Mouse (Mus musculus) hindbrain, embryonic 10.5 days (tissue): ENCODE results near the gene Rhou. TPM values are rescaled to one million over a fixed set of nuclear protein-coding genes. Genes with fewer than 3 reads are reported as not detected.

Experiments used
- DNase-seq: peaks from one replicate; pipeline ENCODE4 v3.0.0-alpha.2; 2017; ENCODE audit warnings: low spot score
- H3K27ac ChIP-seq: fragments of 300-500 bp; sonication (generic); 2 replicates; pipeline ENCODE4 v1.5.1; 2016; ENCODE audit warnings: mild to moderate bottlenecking, moderate library complexity
- H3K27me3 ChIP-seq: fragments of 300-500 bp; sonication (generic); 2 replicates; pipeline ENCODE4 v1.6.1; 2016; ENCODE audit warnings: mild to moderate bottlenecking; ENCODE audit not compliant: poor library complexity, insufficient read depth, severe bottlenecking
- H3K36me3 ChIP-seq: fragments of 300-500 bp; sonication (generic); 2 replicates; pipeline ENCODE4 v1.6.1; 2016; ENCODE audit warnings: mild to moderate bottlenecking, moderate library complexity
- H3K4me1 ChIP-seq: fragments of 300-500 bp; sonication (generic); replicated peaks from 2 replicates; pipeline ENCODE4 v1.6.1; 2016; ENCODE audit warnings: mild to moderate bottlenecking
- H3K4me3 ChIP-seq: fragments of 300-500 bp; sonication (generic); 2 replicates; pipeline ENCODE4 v1.5.1; 2016; ENCODE audit warnings: mild to moderate bottlenecking, moderate library complexity
- H3K9me3 ChIP-seq: fragments of 300-500 bp; sonication (generic); 2 replicates; pipeline ENCODE4 v1.6.1; 2016; ENCODE audit warnings: mild to moderate bottlenecking, moderate library complexity
- WGBS: fragments of 180-500 bp; shearing (Covaris S2); methylation state at CpG from one replicate; pipeline ENCODE4 v1.1.7; 2016; 5-methylcytosine and 5-hydroxymethylcytosine counted together
- polyA plus RNA-seq: library from polyadenylated mRNA; unstranded; fragments of >200 nt; fragmentation: Nextera tagmentation; extraction: Ambion mirVana; gene quantifications from 2 replicates; pipeline ENCODE4 v1.2.1, GENCODE M21; 2016

The Rhou gene
- polyA plus RNA-seq, 1 experiment from 2014 or later = 7.5 TPM

DNA sequence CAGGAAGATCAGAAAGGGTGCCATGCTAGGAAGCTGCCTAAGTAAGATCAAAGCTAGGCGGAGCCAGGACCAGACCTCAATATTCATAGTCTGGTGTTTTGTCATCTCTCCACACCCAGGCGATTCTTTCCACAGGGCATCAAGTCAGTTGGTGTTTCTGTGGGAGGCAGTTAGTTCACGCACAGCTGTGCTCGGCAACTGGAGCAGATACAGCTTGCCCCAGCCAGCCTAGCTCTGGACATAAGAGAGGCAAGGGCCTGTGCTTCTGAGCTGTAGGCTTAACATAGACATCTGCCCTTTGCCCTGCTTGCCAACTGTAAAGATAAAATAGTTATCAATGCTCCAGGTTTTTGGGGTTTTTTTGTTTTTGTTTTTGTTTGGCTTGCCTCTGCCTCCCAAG lies 21.5 kb upstream of the Rhou start:
- Histone ChIP-seq H3K9me3 (no peaks in the 10 kb centered on the region), H3K27ac (no peak overlapping the region), H3K4me1 (peaks cover 16% of the 10 kb centered on the region), H3K4me3 (no peak overlapping the region), H3K27me3 (peaks cover 44% of the 10 kb centered on the region), H3K36me3 (no peaks in the 10 kb centered on the region)
- DNase-seq = no peak
- WGBS = 81% methylated on average over 4 of the region's 4 CpGs

DNA sequence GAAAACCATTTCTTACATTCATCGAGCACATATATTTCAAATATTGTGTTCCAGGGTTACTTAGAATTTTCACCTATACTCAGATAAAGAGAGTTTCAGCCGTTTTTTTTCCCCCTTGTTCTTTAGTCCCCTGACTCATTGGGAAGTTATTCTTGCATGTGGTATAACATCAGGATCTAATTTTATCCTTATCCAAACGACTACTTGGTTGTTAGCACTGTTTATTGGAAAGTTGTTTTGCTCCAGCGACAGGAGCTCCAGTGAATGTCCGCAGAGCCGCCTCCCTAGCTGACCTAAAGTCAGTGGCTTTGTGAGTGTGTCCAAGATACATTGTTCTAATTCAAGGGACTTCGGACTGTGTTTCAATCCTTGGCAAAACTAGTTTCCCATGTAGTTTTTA lies 19.9 kb upstream of the Rhou start:
- H3K27ac ChIP-seq = no peak overlapping the region
- H3K4me1 ChIP-seq = peaks cover 9% of the 10 kb centered on the region
- WGBS = 74% methylated on average over 7 of the region's 7 CpGs
- no peaks in the 10 kb centered on the region for H3K36me3 ChIP-seq
- DNase-seq = no peak
- peaks cover 30% of the 10 kb centered on the region for H3K27me3 ChIP-seq
- H3K4me3 ChIP-seq = no peak overlapping the region
- H3K9me3 ChIP-seq = no peaks in the 10 kb centered on the region

DNA sequence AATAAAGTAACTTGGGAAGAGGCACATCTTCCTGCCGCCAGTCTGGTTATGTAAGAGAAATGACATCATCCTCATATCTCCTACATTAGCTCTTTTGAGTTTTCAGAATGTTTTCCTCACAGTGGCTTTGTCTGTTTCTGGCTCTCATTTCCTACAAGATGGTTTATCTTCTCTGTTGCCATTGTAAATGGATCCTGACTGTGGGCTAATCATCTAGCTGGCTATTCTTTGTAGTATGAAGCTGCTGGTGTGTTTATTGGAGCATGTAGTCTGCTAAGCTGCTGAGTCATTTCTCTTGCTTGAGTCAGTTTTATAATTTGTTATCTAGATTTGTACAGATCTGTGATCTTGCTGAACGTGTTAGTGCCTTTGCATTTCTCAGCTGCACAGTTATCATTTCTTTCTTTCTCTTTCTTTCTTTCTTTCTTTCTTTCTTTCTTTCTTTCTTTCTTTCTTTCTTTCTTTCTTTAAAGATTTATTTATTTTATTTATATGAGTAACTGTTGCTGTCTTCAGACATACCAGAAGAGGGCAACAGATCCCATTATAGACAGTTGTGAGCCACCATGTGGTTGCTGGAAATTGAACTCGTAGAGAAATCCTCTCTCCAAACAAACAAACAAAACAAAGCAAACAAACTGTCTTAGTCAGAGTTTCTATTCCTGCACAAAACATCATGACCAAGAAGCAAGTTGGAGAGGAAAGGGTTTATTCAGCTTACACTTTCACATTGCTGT lies 19.2 kb upstream of the Rhou start:
- no peaks in the 10 kb centered on the region for H3K36me3 ChIP-seq
- no peak overlapping the region for H3K4me3 ChIP-seq
- 69% methylated on average over 3 of the region's 3 CpGs for WGBS
- H3K9me3 ChIP-seq = no peaks in the 10 kb centered on the region
- DNase-seq = no peak
- H3K27me3 ChIP-seq = peaks cover 24% of the 10 kb centered on the region
- no peak overlapping the region for H3K27ac ChIP-seq
- peaks cover 6% of the 10 kb centered on the region for H3K4me1 ChIP-seq

DNA sequence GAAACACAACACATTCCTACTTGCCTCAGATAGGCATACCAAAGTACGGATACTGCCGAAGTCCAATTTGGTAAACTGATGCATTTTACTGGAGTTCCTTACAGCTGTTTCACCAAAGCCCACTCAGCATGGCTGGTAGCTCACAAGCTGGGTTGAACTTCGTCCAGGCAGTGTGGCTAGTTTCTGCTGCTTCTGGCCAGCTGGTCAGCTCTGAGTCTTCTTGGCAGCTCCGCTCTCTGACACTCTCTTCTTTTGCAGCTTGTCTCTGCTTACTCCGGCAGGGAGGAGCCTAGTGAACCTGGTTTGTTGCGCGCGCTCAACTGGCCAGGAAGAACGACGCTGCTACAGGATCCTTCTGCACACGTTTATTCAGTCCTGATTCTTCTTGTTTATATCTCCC lies 18.1 kb upstream of the Rhou start:
- DNase-seq = no peak
- Histone ChIP-seq H3K36me3 (no peaks in the 10 kb centered on the region), H3K27me3 (peaks cover 13% of the 10 kb centered on the region; the same call in 1 of the 2 replicates), H3K4me1 (peaks cover 2% of the 10 kb centered on the region), H3K9me3 (no peaks in the 10 kb centered on the region), H3K4me3 (no peak overlapping the region), H3K27ac (no peak overlapping the region)
- 82% methylated on average over 11 of the region's 11 CpGs for WGBS

DNA sequence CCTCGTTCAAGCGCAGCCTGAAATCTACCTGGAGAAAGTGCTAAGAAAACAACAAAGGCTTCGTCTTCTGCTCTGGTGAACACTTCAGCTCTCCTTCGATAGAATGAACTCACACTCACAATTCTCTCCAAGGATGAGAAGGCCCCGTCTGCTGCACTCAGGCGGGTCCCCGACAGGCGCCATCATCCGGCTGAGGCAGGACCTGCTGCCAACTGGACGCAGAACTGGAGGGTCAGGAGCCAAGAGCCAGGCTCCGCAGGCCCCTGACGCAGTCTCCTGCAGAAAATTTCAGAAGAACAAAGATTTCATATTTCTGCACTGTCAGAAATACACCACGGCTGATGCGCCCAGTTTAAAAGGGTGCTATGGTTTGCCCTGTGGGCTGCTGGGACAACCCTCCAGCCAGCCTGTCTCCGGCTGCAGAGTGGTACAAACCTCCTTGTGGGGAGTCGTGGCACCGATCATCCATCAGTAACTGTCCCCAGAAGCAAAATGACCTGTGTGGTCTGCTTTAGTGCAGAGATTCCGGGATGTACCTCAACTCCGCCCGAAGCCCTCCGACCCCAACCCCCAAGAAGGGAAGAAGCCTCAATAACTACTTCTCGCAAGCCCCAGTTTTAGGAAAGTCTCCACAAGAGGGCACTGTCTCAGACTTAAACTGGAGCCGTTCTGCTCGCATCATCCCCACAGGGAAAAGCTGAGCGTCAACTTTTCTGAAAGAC lies 10.2 kb upstream of the Rhou start:
- 16% methylated on average over 25 of the region's 25 CpGs for WGBS
- DNase-seq = peak; percentile 68
- H3K4me3 ChIP-seq = peak overlapping the region; percentile 51
- H3K4me1 ChIP-seq = peaks cover 12% of the 10 kb centered on the region
- H3K27ac ChIP-seq = no peak overlapping the region; the same call in 1 of the 2 replicates
- H3K9me3 ChIP-seq = no peaks in the 10 kb centered on the region
- H3K36me3 ChIP-seq = no peaks in the 10 kb centered on the region
- peaks cover 6% of the 10 kb centered on the region; the same call in 1 of the 2 replicates for H3K27me3 ChIP-seq

DNA sequence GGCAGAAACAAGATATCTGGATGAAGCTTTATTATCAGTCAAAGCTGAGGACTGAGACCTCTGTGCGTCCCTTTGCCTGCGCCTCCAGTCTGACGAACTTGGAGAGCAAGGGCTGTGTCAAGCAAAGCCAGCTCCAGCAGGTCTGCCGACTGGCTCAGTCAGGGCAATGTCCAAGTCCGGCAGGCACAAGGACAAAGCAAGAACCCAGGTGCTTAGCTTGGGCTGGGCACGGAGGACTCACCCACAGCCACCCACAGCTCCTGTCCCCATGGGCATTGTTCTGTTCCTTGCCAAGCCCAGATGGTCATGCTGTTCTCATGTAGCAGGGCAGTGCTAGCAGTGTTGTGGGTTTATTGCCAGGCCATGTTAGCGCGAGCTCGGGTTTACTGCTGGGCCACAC lies 8.5 kb upstream of the Rhou start:
- DNase-seq = no peak
- H3K9me3 ChIP-seq = no peaks in the 10 kb centered on the region
- H3K36me3 ChIP-seq = no peaks in the 10 kb centered on the region
- H3K4me3 ChIP-seq = no peak overlapping the region
- peaks cover 6% of the 10 kb centered on the region; the same call in 1 of the 2 replicates for H3K27me3 ChIP-seq
- 75% methylated on average over 9 of the region's 9 CpGs for WGBS
- H3K27ac ChIP-seq = no peak overlapping the region
- H3K4me1 ChIP-seq = peaks cover 14% of the 10 kb centered on the region

DNA sequence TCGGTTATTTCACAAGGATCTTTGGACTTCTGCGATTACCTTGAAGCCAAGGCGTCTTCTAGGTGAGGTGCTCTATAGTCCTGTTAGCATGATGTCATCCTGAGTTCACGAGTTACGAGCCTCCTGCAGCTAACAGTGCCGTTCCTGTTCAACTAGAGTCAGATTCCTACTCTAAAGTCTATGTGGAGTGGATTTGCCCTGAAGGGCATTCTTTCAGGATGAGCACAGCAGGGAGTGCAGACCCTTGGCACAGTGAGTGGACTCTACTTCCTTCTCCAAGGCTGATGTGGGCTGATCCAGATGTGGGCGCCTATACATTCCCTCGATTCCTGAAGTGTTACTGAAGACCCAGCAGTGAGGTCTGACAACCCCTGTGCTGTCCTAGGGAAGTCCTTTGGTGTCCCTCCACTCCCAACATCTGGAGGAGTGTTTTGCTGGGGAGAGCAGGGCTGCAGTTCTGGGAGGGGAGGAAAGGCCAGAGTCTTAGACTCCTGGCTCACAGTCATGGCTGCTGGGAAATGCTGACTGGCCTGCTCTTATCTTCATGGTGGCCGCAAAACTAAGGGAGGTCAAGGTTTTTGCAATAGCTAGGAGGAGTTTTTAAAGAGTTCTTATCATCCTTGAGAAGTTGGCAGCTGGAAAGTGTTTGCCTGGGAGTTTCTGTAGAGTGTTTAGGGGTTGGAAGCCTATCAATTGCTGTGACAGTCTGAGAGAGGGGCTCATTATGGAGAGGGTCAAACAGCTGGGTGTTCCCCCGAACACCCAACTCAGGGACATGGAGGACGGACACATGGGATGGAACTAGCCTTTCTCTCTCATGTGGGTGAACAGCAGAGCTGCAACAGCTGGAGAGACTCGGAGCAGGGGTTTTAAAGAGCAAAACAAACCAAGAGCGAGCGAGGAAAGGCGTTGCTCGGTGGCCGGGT lies 5.2 kb upstream of the Rhou start:
- Histone ChIP-seq H3K4me1 (peaks cover 18% of the 10 kb centered on the region), H3K36me3 (no peaks in the 10 kb centered on the region), H3K9me3 (no peaks in the 10 kb centered on the region), H3K4me3 (no peak overlapping the region), H3K27me3 (no peaks in the 10 kb centered on the region), H3K27ac (no peak overlapping the region)
- no peak for DNase-seq
- 78% methylated on average over 17 of the region's 17 CpGs for WGBS

DNA sequence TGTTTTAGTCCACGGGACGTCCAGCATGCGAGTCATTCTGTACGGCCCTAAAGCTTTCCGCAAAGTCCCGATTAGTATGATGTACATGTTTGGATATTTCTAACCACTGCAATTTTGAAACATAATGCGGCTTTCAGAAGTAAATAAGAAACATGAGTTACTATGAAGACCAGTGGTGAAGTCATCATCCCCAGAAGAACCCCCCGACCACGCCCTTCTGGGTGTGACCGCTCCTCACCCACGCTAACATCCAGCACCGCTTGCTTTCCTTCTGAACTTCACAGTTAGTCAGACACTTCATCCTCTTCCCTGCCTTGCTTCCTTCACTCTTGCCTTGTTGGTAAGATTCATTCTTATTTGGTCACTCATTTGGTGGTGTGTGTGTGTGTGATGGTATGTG lies 4.2 kb upstream of the Rhou start:
- DNase-seq = no peak

DNA sequence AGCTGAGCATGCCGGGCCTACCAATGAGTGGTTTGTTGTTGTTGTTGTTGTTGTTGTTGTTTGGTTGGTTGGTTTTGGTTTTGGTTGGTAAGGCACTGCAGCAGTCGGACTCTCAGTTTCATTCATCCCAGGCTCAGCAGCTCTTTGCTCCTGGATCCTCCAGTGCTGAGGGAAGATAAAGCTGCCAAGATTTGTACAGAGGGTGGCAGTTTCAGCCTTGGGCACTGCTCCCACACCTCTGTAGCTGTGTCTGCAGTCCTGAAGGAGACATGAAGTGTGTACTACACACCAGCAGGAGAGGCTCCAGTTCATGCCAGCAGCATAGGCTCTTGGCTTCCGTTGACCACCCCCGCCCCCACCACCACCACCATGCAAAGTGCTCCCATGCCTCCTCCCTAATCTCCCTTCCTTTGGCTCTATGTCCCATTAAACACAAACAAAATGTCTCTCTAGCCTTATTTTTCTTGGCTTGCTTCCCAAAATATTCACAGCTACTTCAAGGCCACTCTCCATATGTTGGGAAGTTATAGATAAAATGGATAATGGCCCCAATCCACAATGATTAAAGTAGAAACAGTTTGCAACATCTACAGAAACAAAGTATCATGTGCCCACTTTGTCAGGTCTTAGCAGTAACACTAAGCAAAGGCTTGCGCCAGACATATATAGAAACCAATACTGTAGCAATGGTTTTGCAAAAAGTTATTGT lies 2.2 kb upstream of the Rhou start:
- Histone ChIP-seq H3K4me3 (no peak overlapping the region), H3K27ac (no peak overlapping the region), H3K9me3 (no peaks in the 10 kb centered on the region), H3K4me1 (peaks cover 34% of the 10 kb centered on the region), H3K36me3 (peaks cover 7% of the 10 kb centered on the region), H3K27me3 (no peaks in the 10 kb centered on the region)
- no peak for DNase-seq
- WGBS = 92% methylated on average over 5 of the region's 5 CpGs

More for the DNA sequence above, 4.2 kb upstream of the Rhou start:
- Histone ChIP-seq H3K27me3 (no peaks in the 10 kb centered on the region), H3K36me3 (no peaks in the 10 kb centered on the region), H3K9me3 (no peaks in the 10 kb centered on the region), H3K27ac (no peak overlapping the region), H3K4me1 (peaks cover 20% of the 10 kb centered on the region), H3K4me3 (no peak overlapping the region)
- WGBS = 93% methylated on average over 12 of the region's 12 CpGs

DNA sequence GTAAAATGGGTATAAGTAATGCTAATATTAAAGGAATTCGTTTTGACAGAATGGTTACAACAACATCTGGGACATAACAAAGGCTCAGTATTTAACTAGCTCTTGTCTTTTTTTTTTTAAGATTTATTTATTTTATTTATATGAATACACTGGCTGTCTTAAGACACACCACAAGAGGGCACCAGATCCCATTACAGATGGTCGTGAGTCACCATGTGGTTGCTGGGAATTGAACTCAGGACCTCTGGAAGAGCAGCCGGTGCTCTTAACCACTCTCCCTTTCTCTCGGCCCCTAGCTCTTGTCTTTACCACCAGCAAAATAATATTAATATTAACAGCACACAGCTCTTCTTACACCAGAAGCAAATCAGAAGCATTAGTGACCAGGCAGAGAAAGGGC lies 1.1 kb upstream of the Rhou start:
- DNase-seq = no peak
- 58% methylated on average over 4 of the region's 4 CpGs for WGBS
- Histone ChIP-seq H3K4me1 (peaks cover 34% of the 10 kb centered on the region), H3K27me3 (no peaks in the 10 kb centered on the region), H3K27ac (0 out of 2 replicates have a peak overlapping the region, but pooled peaks have one; percentile 98), H3K36me3 (peaks cover 18% of the 10 kb centered on the region), H3K9me3 (no peaks in the 10 kb centered on the region), H3K4me3 (no peak overlapping the region)

DNA sequence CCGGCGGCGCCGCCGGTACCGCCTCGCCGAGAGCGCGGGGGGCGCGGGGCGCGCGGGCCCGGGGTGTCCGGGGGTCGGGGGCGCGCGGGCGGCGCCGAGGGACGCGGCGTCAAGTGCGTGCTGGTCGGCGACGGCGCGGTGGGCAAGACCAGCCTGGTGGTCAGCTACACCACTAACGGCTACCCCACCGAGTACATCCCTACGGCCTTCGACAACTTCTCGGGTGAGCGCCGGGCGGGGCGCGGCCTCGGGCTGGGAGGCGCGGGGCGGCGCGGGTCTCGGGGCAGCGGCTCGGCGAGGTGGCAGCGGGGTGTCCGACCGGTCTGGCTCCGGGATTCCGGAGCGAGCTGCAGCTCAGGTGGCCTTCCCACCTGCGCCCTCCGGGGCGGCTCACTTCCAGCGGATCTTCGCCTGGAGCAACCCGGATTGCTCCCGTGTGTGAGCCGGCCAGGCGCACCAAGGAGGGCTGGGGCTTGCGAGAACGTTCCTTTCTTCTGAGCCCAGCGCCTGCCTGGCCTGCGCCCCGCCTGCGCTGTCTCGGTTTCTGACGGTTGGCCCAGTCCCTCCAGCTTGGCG lies 353 bp downstream of the Rhou start:
- Histone ChIP-seq H3K36me3 (peaks cover 33% of the 10 kb centered on the region), H3K4me3 (peak overlapping the region; percentile 81), H3K27ac (peak overlapping the region; percentile 98), H3K4me1 (peaks cover 28% of the 10 kb centered on the region), H3K27me3 (no peaks in the 10 kb centered on the region), H3K9me3 (no peaks in the 10 kb centered on the region)
- peak; percentile 78 for DNase-seq
- under 1% methylated on average over 77 of the region's 77 CpGs for WGBS

DNA sequence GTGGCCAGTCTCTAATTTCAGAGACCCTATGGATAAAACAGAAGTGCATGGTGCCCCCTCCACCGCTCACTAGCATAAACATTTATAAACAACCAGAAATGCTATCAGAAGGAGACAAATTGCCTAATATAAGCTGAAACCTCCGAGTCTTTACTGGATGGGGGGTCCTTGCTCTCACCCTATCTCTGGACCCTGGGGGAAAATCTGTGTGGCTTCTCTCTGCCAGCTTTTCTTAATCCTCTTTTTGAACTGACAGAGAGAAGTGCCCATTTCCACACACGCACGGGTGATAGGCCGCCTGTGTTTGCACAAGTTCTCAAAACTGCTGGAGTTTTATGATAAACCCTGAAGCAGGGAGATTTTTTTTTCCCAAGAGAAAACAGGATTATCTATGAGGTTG lies 1.0 kb downstream of the Rhou start:
- Histone ChIP-seq H3K4me3 (peak overlapping the region; percentile 81), H3K27ac (peak overlapping the region; percentile 3), H3K9me3 (no peaks in the 10 kb centered on the region), H3K27me3 (no peaks in the 10 kb centered on the region), H3K4me1 (peaks cover 28% of the 10 kb centered on the region), H3K36me3 (peaks cover 40% of the 10 kb centered on the region)
- no peak for DNase-seq
- WGBS = 20% methylated on average over 5 of the region's 5 CpGs
